Mouse (Mus musculus) left cerebral cortex, adult 8-10 months (tissue): ENCODE measurements around the gene Gm37240. TPM values are rescaled to one million over a fixed set of nuclear protein-coding genes. Genes with fewer than 3 reads are reported as not detected.
A peak's percentile ranks its signal among the peaks of the same experiment; 100 is the strongest.

Source experiments
- DNase-seq, 2 experiments: peaks; one replicate each; pipeline ENCODE4 v3.0.0; 2022; ENCODE audit warnings: low spot score in 2 of 2
- total RNA-seq, 4 experiments: library from RNA; stranded (reverse); gene quantifications; 2 replicates each; pipeline ENCODE4 v1.2.4; 2022

Gm37240 gene
- total RNA-seq, 4 experiments from 2014 or later: 0.50 to 4.0 (median 1.1) TPM; not detected in 1

DNA sequence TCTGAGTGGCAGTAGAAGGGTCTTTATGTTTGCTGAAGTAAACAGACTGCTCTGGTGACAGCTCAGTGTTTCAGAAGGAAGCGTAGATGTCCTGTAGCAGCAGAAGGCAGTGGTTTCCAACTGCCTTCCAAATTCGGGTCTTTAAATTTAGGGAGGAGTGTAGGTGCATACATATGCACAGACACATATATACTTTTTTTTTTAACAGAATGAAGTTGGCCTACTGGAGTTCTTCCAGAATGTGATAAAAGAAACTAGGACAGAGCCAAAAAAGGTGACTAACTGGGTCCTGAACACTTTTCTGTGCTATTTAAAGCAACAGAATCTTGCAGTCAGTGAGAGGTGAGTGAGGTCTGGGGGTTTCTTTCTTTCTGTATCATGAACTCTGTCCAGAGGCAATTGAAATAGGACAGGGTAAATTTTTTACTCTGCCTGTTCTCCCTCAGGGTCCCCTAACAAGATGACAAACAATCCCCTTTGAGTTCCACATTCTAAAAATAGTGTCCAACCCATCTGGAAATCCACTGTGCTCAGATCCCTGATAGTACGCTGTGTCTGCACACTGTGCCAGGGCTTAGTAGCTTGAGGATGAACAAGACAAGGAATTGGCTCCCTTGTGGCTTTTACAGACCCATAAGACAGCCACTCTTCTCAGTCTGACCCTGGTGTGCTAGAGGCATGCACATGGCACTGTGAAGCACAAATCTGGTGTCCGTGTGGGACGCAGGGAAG, 250.4 kb downstream of the Gm37240 start:
- peak in 1 of 2 experiments; percentile 50 for DNase-seq

DNA sequence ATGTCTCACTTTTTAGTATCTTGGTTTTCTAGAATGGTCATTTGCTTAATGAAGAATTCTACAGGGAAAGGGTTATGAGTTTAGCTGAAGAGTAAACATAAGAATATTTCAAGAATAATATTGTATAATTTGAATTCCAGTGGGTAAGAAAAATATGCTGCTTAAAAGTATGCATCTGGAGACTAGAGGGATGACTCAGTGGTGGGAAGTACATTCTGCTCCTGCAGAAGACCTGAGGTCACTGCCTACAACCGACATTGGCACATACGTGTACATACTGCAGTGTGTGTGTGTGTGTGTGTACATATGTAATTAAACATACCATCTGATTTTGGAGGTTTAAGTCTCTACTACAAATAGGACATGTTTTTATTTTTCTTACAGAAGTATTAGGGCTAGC, 251.7 kb downstream of the Gm37240 start:
- no peak for DNase-seq

DNA sequence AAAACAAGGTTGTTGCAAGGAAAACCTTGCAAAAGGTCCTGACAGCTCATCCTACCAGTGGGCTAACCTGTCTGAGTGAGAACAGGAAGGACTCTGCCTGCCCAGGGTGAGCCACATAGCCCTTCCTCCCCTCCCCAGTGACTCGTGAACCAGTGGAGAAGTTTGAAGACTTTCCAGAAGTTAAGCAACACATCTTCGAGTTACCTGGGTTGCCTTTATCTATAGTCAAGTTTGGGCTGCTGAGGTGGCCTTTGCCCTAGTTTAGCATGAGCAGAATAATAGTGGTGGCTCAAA, 252.2 kb downstream of the Gm37240 start:
- no peak for DNase-seq

- DNase-seq: no peak
These were observed 252.8 kb downstream of the Gm37240 start for GRCm38 (mm10) chr3:85634389-85635125.

DNA sequence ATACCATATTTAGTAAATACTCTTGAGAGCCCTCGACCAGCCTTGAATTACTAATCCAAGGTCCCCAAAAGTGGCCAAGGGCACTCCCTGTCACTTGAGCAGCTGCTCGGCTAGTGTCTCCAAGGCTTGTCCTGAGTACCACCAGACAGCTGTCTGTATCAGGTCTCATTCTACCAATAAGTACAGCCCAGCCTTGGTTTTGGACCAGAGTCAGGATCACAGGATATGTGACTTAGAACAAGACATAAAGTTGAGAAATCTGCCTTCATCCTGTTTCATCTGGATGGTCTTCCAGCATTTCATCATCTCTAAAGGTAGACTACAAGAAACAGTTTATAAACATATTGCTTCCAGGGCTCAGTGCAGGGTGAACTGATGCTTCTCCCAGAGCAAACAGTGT, 253.6 kb downstream of the Gm37240 start:
- no peak for DNase-seq

- DNase-seq: no peak
These were observed 257.3 kb downstream of the Gm37240 start for GRCm38 (mm10) chr3:85629895-85630510.

GRCm38 (mm10) chr3:85619751-85620150, 267.6 kb downstream of the Gm37240 start:
- no peak for DNase-seq

- no peak for DNase-seq
These were observed 268.0 kb downstream of the Gm37240 start for GRCm38 (mm10) chr3:85619345-85619744.

- no peak for DNase-seq
These were observed 268.4 kb downstream of the Gm37240 start for GRCm38 (mm10) chr3:85618885-85619284.

DNA sequence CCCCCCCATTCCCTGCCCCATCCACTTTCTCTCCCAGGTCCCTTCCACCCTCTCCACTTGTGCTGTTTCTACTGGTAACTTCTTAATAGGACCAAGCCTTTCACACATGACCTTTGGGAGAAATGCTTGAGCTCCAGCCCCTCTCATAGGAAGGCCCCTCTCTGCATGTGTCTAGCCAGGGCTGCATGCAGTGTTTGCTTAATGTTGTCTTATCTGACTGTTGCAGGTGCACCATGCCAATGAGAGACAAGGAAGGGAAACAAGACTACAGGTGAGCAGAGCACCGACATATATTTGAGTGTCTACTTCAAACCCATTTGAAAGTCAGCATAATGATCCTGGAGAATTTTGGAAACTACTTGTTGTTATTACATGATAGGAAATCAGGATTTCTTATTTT, 270.9 kb downstream of the Gm37240 start:
- no peak for DNase-seq

GRCm38 (mm10) chr3:85607753-85608152, 279.6 kb downstream of the Gm37240 start:
- DNase-seq: no peak

GRCm38 (mm10) chr3:85606912-85607311, 280.4 kb downstream of the Gm37240 start:
- no peak for DNase-seq

DNA sequence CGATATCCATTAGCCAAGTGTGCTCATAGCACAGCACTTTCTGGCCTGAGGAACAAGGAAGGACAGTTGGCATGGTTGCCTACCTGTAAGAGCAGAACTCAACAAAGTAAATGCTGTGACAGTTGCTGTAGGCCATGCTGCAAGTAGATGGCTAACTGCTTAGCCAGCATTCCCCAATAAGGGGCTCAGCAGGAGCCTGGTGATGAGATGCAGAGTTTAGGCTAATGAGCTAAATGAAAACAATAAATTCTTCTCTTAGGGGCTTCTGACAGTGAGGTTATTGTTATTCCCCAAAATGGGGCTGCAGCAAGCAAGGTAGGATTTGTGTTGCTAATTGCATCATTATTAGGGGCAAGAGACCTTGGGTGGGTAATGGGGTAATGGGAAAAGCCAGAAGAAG, 283.5 kb downstream of the Gm37240 start:
- no peak for DNase-seq

DNA sequence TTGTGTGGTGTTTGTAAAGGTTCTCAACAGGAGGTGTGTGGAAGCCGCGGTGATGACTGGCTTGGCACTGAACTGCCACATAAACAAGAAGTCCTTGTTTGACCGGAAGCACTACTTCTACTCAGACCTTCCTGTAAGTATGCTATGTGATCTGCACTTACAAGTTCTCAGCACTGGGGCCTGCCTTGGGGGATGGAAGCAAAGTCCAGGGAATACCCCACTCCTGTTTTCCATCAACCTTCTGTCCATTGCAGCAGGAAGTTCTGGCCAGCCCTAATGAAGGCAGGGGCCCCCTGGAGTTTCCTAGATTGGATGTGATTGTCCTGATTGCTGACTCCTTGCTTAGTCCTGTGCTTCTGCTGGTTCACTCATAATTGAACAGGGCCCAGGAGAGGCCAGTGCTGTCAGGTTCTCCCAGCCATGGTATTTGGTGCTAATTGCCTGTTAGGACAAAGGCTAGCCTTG, 285.4 kb downstream of the Gm37240 start:
- no peak for DNase-seq

DNA sequence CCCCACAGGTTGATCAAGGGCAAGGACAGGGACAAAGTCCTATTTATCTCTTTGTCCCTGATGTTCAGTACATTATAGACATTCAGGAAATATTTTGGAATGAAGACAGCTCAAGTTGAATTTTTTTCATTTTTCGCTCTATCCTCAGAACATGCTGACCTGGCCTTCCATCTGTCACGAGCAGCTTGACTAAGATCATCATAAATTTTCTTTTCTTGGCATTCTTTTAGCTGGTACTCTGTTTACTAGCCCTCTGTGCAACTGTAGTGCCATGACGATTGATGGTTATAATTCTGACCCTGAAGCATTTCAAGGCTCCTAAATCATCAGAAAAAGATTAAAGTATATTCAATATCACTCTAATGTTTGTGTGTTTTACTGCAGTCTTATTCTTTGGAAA, 287.8 kb downstream of the Gm37240 start:
- no peak for DNase-seq

DNA sequence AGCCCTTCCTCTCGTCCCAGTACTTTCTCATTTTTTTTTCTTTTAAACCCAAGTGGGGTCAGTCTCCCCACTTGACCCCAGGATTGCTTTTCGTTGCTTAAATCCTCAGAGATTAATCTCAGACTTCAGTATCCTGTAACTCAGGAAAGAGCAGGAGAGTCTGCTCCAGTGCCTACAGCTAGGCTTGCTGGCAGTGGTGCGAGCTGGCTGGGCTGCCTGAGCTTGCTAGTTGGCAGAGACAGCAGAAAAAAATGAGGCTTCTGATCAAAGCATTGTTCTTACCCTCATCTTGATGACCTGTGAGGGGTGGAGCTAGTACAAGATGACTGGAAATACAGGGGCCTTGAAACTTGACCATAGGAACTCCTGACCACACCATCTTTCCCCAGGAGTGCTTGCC, 292.9 kb downstream of the Gm37240 start:
- DNase-seq: no peak

- no peak for DNase-seq
These were observed 294.6 kb downstream of the Gm37240 start for GRCm38 (mm10) chr3:85592640-85593252.

- no peak for DNase-seq
These were observed 295.3 kb downstream of the Gm37240 start for GRCm38 (mm10) chr3:85592067-85592466.

GRCm38 (mm10) chr3:85590090-85590754, 297.1 kb downstream of the Gm37240 start:
- DNase-seq: no peak

- DNase-seq: no peak
These were observed 298.6 kb downstream of the Gm37240 start for GRCm38 (mm10) chr3:85588701-85589100.

DNA sequence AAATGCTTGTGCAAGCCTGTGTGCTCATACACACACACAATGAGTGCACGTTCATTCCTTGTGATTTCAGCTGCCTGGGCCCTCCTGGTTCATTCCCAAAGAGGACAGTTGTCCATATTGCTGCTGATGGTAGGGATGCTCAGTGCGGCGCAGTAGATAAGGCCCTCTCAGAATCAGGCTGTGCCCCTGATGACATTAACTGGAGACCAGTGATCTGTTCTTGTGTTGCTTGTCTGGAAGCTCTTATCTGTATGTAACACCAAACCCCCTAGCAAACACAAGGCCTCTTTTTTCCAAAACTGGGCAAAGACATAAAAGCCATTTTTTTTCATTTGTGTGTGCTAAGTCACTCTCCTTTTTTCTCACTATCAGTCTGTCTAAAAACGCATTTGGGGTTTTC, 302.4 kb downstream of the Gm37240 start:
- no peak for DNase-seq

DNA sequence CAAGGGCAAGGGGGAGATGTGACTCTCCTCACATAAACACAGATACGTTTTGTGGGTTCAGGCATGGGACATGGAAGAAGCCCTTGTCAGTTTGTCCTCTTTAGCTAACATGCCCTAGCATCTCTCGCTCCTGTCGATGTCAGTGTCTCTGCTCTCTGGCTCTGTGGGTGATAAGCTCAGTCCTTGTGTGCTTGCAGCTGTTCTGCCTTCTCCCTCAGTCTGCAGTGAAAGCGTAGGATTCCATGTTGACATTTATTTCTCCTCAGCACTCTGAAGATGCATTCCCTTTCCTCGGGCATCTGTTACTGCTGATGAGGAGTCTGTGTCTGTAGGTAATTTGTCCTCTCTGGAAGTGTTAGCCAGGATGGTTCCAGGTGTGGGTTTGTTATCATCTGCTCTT, 304.1 kb downstream of the Gm37240 start:
- DNase-seq: no peak
